Mouse (Mus musculus) hindbrain, embryonic 12.5 days (tissue): ENCODE results near the gene Btnl10. TPM values are rescaled to one million over a fixed set of nuclear protein-coding genes. Genes with fewer than 3 reads are reported as not detected.
A peak's percentile ranks its signal among the peaks of the same experiment; 100 is the strongest.
"Not testable (repeated sequence)": the region's sequence is repeated elsewhere in the genome, so short reads cannot be mapped to it uniquely, and the experiment has no call there.

ENCODE experiments used
- ATAC-seq: fragments of 200-750 bp; cut with Nextera tagmentation; 2 replicates; pipeline ENCODE4 v1.8.0; 2017; ENCODE audit warnings: moderate TSS enrichment; ENCODE audit not compliant: low FRiP score
- H3K27ac ChIP-seq: fragments of 300-500 bp; sonication (generic); 2 replicates; pipeline ENCODE4 v1.5.1; 2016; ENCODE audit warnings: mild to moderate bottlenecking
- H3K27me3 ChIP-seq: fragments of 300-500 bp; sonication (generic); 2 replicates; pipeline ENCODE4 v1.6.1; 2016; ENCODE audit warnings: mild to moderate bottlenecking
- H3K36me3 ChIP-seq: fragments of 300-500 bp; sonication (generic); 2 replicates; pipeline ENCODE4 v1.6.1; 2016; ENCODE audit warnings: mild to moderate bottlenecking
- H3K4me1 ChIP-seq: fragments of 300-500 bp; sonication (generic); 2 replicates; pipeline ENCODE4 v1.6.1; 2016
- H3K4me2 ChIP-seq: fragments of 300-500 bp; sonication (generic); replicated peaks from 2 replicates; pipeline ENCODE4 v1.6.1; 2016; ENCODE audit warnings: mild to moderate bottlenecking
- H3K4me3 ChIP-seq: fragments of 300-500 bp; sonication (generic); 2 replicates; pipeline ENCODE4 v1.5.1; 2016; ENCODE audit warnings: mild to moderate bottlenecking
- H3K9ac ChIP-seq: fragments of 300-500 bp; sonication (generic); 2 replicates; pipeline ENCODE4 v1.6.1; 2016; ENCODE audit warnings: mild to moderate bottlenecking, moderate library complexity
- H3K9me3 ChIP-seq: fragments of 300-500 bp; sonication (generic); replicated peaks from 2 replicates; pipeline ENCODE4 v1.6.1; 2016; ENCODE audit warnings: mild to moderate bottlenecking
- WGBS: fragments of 180-500 bp; shearing (Covaris S2); methylation state at CpG from one replicate; pipeline ENCODE4 v1.1.7; 2016; 5-methylcytosine and 5-hydroxymethylcytosine counted together
- polyA plus RNA-seq: library from polyadenylated mRNA; unstranded; fragments of >200 nt; fragmentation: Nextera tagmentation; extraction: Ambion mirVana; gene quantifications from 2 replicates; pipeline ENCODE4 v1.2.1, GENCODE M21; 2016

Gene Btnl10
- polyA plus RNA-seq, 1 experiment from 2014 or later = not detected

DNA sequence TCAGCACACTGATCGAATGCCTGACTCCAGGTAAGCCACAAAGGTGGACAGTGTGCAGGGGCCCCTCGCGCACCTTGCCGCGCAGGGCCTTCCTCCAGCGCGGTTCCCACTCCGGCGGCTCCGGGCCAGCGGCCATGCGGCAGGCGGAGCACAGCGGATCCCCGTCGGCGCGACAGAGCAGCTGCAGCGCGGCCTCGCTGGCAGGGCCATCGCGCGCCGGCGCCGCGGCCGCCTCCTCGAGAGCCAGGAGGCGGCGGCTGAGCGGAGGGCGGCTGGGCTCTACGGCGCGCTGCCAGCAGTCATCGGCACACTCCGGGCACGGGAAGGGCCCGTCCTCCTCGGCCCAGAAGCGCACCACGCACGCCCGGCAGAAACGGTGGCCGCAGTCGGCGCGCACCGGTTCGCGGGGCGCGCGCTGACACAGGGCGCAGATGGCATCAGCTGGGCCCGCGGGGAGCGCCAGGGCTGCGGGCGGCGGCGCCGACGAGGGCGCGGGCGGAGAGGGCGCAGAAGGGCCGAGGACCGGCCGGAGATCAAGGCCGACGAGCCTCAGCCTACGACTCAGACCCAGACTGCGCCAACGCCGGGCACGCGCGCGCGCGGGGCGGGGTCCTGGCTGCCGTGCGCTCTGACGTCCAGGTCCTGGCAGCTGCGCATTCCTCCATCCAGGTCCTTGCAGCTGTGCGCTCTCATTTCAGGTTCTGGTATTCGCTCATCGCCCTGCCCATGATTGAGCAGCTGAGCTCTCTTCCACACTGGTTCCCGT, 20.8 kb downstream of the Btnl10 start, which contains the start of gene Rnf187:
TSS of gene Rnf187 (minus strand) at position 595 of the 766 bp plus-strand sequence.
- H3K9ac ChIP-seq = peak within 1 kb of the TSS; percentile 100
- peaks cover 26% of the 10 kb centered on the region for H3K36me3 ChIP-seq
- peak within 1 kb of the TSS; percentile 98 for H3K4me3 ChIP-seq
- peaks cover 26% of the 10 kb centered on the region for H3K4me1 ChIP-seq
- no peaks in the 10 kb centered on the region for H3K27me3 ChIP-seq
- peak; percentile 97 for ATAC-seq
- peak within 1 kb of the TSS; percentile 81 for H3K4me2 ChIP-seq
- no peaks in the 10 kb centered on the region for H3K9me3 ChIP-seq
- WGBS = under 1% methylated on average over 76 of the region's 95 CpGs
- peak within 1 kb of the TSS; percentile 94 for H3K27ac ChIP-seq

DNA sequence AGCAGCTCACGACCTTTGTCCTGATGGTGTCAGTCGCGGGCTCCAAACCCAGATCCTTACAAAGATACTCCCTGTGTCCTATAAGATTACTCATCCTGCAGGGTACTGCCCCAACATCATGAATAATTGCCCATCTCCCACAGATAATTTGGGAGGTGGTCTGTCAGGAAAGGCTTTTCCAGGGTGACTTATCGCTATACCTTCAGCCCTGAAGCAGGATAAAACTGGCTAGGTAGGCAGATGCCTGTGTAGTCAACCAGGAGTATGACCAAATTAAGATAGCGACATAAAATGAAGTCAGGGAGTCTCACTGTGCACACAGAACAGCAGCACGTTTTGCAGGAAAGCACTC, 21.4 kb downstream of the Btnl10 start:
- Histone ChIP-seq H3K4me1 (peaks cover 26% of the 10 kb centered on the region), H3K27ac (peak overlapping the region; percentile 94), H3K4me3 (peak overlapping the region; percentile 98), H3K9me3 (no peaks in the 10 kb centered on the region), H3K27me3 (no peaks in the 10 kb centered on the region), H3K4me2 (peak overlapping the region; percentile 81), H3K9ac (peak overlapping the region; percentile 100), H3K36me3 (peaks cover 21% of the 10 kb centered on the region)
- 14% methylated on average over 6 of the region's 6 CpGs for WGBS
- no peak; the same call in none of the 2 replicates for ATAC-seq

DNA sequence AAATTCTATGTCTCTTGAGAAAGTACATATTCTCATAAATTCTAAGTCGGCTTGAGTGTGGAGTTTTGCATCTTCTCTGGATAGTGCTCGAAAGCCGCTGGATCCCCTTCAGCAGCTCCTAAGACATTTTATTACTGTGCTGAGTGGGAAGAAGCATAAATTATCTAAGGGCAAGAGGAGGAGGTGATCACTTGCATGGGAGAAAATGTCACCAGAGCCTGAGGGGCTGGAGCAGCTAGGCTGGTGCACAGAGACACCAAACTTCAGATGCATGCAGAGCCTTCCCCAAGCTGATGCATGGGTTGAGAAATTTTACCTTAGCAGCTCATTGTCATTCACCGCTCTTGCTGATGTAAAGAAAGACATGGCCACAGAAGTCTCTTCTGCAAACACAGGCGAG, 26.4 kb downstream of the Btnl10 start:
- no peak overlapping the region for H3K4me3 ChIP-seq
- ATAC-seq = no peak
- 84% methylated on average over 5 of the region's 5 CpGs for WGBS
- peaks cover 13% of the 10 kb centered on the region for H3K4me1 ChIP-seq
- H3K9ac ChIP-seq = no peak overlapping the region
- H3K9me3 ChIP-seq = no peaks in the 10 kb centered on the region
- no peak overlapping the region for H3K4me2 ChIP-seq
- no peaks in the 10 kb centered on the region for H3K27me3 ChIP-seq
- H3K36me3 ChIP-seq = no peaks in the 10 kb centered on the region
- no peak overlapping the region for H3K27ac ChIP-seq

GRCm38 (mm10) chr11:58947306-58947705, 29.6 kb downstream of the Btnl10 start:
- Histone ChIP-seq H3K4me1 (peaks cover 22% of the 10 kb centered on the region), H3K9me3 (no peaks in the 10 kb centered on the region), H3K27ac (peak overlapping the region; percentile 99), H3K4me3 (peak overlapping the region; percentile 58; the same call in 1 of the 2 replicates), H3K27me3 (no peaks in the 10 kb centered on the region), H3K9ac (peak overlapping the region; percentile 71), H3K4me2 (peak overlapping the region; percentile 60), H3K36me3 (no peaks in the 10 kb centered on the region)
- ATAC-seq = no peak
- 84% methylated on average over 3 of the region's 3 CpGs for WGBS

DNA sequence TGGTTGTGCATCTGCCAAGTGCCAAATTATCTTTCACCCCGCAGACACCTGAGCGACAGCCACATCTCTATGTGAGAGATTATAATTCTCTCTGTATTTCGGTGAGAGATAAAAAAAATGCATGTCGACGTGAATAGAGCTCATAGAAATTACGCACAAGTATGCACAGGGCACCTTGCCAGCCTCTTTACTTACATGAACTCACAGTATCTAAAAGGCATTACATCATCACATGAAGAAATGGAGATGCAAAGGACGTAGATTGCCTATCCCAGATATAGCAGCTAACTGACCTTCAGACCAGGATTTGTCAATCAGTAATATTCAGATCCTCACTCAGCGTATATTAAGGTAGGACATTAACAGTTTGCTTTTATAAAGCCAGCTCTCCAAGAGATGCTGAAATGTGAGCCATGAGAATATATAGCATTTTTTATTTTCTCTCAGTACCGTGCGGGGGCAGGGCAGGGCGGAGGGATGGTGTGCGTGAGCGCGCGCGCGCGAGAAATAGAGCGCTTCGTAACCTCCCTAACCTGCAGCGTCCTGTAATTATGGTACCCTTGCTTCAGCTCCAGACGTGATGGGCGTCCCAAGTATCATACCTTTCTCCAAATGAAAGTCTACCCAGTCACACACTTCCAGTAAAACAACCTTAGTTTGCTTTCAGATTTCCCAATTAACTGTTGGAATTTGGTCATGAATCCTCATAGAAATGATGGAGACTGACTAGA, 30.3 kb downstream of the Btnl10 start:
- WGBS = 19% methylated on average over 23 of the region's 23 CpGs
- Histone ChIP-seq H3K27ac (peak overlapping the region; percentile 99), H3K4me3 (peak overlapping the region; percentile 58), H3K4me2 (peak overlapping the region; percentile 60), H3K36me3 (no peaks in the 10 kb centered on the region), H3K9me3 (no peaks in the 10 kb centered on the region), H3K9ac (peak overlapping the region; percentile 71), H3K27me3 (no peaks in the 10 kb centered on the region), H3K4me1 (peaks cover 25% of the 10 kb centered on the region)
- ATAC-seq = peak; percentile 79

- peak within 1 kb of the TSS; percentile 99 for H3K27ac ChIP-seq
- H3K36me3 ChIP-seq = no peaks in the 10 kb centered on the region
- WGBS = under 1% methylated on average over 48 of the region's 48 CpGs
- H3K4me2 ChIP-seq = peak within 1 kb of the TSS; percentile 60
- H3K27me3 ChIP-seq = no peaks in the 10 kb centered on the region
- H3K9ac ChIP-seq = peak within 1 kb of the TSS; percentile 91
- H3K4me1 ChIP-seq = peaks cover 27% of the 10 kb centered on the region
- no peaks in the 10 kb centered on the region for H3K9me3 ChIP-seq
- H3K4me3 ChIP-seq = peak within 1 kb of the TSS; percentile 58
- ATAC-seq = peak; percentile 92
Measured at GRCm38 (mm10) chr11:58948542-58949479, 31.1 kb downstream of the Btnl10 start, which contains the start of gene Hist3h2ba. Gene Hist3h2ba (plus strand): TSS chr11:58948920.

GRCm38 (mm10) chr11:58949480-58950431, 32.0 kb downstream of the Btnl10 start:
- Histone ChIP-seq H3K9ac (peak overlapping the region; percentile 91), H3K36me3 (no peaks in the 10 kb centered on the region), H3K4me2 (peak overlapping the region; percentile 60), H3K4me1 (peaks cover 27% of the 10 kb centered on the region), H3K27ac (peak overlapping the region; percentile 99), H3K4me3 (peak overlapping the region; percentile 58), H3K27me3 (no peaks in the 10 kb centered on the region), H3K9me3 (no peaks in the 10 kb centered on the region)
- ATAC-seq = peak; percentile 36
- WGBS = 4% methylated on average over 20 of the region's 20 CpGs

- no peak overlapping the region for H3K4me3 ChIP-seq
- no peaks in the 10 kb centered on the region for H3K9me3 ChIP-seq
- 73% methylated on average over 5 of the region's 5 CpGs for WGBS
- H3K27ac ChIP-seq = peak overlapping the region; percentile 99
- no peak for ATAC-seq
- H3K36me3 ChIP-seq = no peaks in the 10 kb centered on the region
- H3K27me3 ChIP-seq = no peaks in the 10 kb centered on the region
- peak overlapping the region; percentile 91; the same call in 1 of the 2 replicates for H3K9ac ChIP-seq
- H3K4me1 ChIP-seq = peaks cover 32% of the 10 kb centered on the region
- peak overlapping the region; percentile 60 for H3K4me2 ChIP-seq
Measured at GRCm38 (mm10) chr11:58951210-58951609, 33.5 kb downstream of the Btnl10 start.

DNA sequence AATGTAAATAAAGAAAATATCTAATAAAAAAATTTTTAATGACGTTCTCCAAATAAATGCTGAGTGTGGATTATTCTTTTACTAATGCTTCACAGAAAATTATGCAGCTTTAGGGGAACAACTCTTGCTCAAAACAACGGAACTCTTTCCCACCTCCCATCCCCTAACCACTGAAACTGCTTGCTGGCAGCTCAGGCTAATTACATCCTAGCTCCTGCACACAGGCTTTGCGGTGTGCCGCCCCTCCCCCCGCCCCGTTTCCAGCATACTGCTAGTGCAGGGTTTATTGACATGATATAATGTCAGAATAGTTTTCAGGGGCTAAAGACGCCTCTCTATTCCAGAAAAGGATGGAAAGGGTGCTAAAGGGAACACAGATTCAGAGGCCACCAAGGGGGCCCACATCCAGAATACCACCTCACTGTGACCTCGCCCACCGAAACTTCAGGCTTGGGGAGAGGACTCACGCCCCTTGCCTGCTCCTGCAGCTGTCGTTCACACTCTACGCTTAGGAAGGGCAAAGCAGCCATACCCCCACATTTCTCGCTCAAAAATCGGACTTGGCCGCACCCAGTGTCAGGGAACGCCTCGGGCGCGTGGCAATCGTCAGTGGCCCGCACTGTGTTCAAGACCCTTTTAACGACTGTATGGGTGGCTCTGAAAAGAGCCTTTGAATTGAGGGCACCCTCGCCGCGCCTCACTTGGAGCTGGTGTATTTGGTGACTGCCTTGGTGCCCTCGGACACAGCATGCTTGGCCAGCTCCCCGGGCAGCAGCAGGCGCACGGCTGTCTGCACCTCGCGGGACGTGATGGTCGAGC, 35.9 kb downstream of the Btnl10 start:
- peak overlapping the region; percentile 99 for H3K27ac ChIP-seq

GRCm38 (mm10) chr11:58954170-58954419, 36.4 kb downstream of the Btnl10 start:
- not testable (repeated sequence) for ATAC-seq
- WGBS = 0% methylated on average over 13 of the region's 17 CpGs

More for the DNA sequence above, 35.9 kb downstream of the Btnl10 start:
- Histone ChIP-seq H3K9me3 (no peaks in the 10 kb centered on the region), H3K36me3 (0 out of 2 replicates have a peak, but pooled peaks cover 4% of the 10 kb centered on the region), H3K4me2 (peak overlapping the region; percentile 95), H3K27me3 (no peaks in the 10 kb centered on the region), H3K4me1 (peaks cover 47% of the 10 kb centered on the region), H3K4me3 (peak overlapping the region; percentile 87), H3K9ac (peak overlapping the region; percentile 90)
- peak; percentile 33 for ATAC-seq
- under 1% methylated on average over 33 of the region's 33 CpGs for WGBS

More at GRCm38 (mm10) chr11:58954170-58954419, 36.4 kb downstream of the Btnl10 start:
- not testable (repeated sequence) for H3K36me3 ChIP-seq, H3K27me3 ChIP-seq, H3K9me3 ChIP-seq
- peaks cover 49% of the 10 kb centered on the region for H3K4me1 ChIP-seq
- peak overlapping the region; percentile 95 for H3K4me2 ChIP-seq
- peak overlapping the region; percentile 87 for H3K4me3 ChIP-seq
- H3K27ac ChIP-seq = peak overlapping the region; percentile 99
- peak overlapping the region; percentile 90 for H3K9ac ChIP-seq
